Mouse (Mus musculus) spleen, postnatal 4 days (tissue): ENCODE data around the gene Stard13.

Source experiments
- DNase-seq, 2 experiments: peaks; one replicate each; pipeline ENCODE4 v3.0.0; 2022; ENCODE audit warnings: low spot score in 2 of 2

The Stard13 gene

GRCm38 (mm10) chr5:151233400-151234031 lies at the start of gene Stard13:
Stard13 (minus strand) TSS chr5:151233836.
- DNase-seq = no peak

DNA sequence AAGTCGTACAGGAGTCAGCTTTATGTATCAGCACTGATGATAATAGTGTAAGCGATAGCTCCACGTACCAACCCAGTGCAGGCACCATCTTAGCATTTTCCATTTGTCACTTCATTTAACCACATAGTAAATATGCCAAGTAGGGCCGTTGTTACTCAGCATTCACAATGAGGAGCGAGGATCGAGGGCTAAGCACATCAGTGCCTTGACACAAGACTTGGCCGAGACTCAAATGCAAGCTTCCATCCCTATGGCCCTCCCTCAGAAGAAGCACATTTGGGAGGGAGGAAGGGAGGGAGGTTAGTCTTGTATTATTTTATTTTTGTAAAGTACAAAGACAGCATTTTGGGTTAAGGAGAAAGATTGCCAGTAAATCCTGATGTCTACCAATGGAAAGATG lies 45.9 kb upstream of the Stard13 start:
- DNase-seq = no peak

DNA sequence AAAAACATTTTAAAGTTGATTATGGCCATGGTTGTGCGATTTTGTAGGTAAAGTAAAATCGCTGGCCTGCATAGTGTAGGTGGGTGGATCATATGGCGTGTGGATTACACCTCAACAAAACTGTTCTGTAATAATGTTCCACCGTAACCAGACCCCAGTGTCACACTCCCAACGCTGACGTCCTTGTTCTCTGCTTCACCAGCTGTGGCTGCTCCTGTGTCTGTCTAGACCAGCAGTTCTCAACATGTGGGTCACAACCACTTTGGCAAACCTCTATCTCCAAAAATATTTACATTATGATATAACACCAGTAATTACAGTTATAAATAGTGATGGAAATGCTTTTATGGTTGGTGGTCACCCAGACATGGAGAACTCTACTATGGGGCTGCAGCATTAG lies 44.3 kb upstream of the Stard13 start:
- DNase-seq = no peak

- DNase-seq = no peak
Observed at GRCm38 (mm10) chr5:151275986-151276385, 42.4 kb upstream of the Stard13 start.

DNA sequence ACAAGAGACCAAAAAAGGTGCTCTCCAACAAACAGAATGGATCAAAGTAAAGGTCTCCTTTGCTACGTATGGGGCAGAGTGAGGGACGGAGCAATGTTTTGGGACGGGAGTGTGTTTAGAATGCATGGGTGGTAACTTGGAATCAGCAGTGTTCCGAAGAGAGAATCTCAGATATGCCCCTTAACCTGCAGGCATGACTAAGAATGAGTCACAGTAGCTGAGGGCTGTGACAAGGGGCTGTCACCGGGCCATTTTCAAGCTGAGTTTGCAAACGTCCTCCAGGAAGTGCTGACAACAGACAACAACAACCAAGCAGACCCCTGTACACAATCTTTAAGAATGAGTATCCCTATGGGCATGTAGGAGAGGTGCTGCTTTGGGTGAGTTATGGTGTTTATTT lies 40.6 kb upstream of the Stard13 start:
- DNase-seq = no peak

DNA sequence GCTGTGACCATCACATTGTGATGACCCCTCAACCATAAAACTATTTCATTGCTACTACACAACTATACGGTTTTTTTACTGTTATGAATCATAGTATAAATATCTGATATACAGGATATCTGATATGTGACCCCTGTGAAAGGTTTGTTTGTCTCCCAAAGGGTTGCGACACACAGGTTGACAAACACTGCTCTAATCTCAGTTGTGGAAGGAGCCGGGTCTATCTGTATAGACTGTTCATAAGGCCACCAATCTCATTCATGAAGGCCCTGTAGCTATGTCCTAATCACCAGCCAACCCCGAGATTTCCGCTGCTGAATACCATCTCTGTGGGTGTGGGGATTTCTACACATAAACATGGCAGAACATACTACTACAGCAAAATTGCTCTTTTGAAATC lies 37.2 kb upstream of the Stard13 start:
- no peak for DNase-seq

GRCm38 (mm10) chr5:151266896-151267634 lies 33.4 kb upstream of the Stard13 start:
- no peak for DNase-seq

GRCm38 (mm10) chr5:151261558-151261957 lies 27.9 kb upstream of the Stard13 start:
- DNase-seq = no peak

DNA sequence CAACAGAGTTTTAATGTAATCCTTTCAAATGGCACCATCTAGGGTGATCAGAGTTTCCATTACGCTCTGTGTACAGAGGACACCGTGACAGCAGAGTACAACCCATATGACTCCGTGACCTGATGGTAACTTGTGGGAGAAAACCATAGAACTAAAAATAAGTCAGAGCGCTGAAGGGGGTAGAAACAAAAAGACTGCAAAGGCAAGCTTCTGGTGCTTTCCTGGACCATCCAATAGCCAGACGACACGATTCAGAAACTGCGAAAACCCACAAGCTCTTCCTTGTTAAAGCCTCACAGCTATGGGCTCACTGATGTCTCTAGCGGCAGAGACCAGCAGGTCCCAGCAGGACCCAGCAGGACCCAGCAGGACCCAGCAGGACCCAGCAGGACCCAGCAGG lies 18.6 kb upstream of the Stard13 start:
- no peak for DNase-seq

GRCm38 (mm10) chr5:151251656-151252055 lies 18.0 kb upstream of the Stard13 start:
- no peak for DNase-seq

- no peak for DNase-seq
Observed at GRCm38 (mm10) chr5:151248671-151249620, 15.3 kb upstream of the Stard13 start.

DNA sequence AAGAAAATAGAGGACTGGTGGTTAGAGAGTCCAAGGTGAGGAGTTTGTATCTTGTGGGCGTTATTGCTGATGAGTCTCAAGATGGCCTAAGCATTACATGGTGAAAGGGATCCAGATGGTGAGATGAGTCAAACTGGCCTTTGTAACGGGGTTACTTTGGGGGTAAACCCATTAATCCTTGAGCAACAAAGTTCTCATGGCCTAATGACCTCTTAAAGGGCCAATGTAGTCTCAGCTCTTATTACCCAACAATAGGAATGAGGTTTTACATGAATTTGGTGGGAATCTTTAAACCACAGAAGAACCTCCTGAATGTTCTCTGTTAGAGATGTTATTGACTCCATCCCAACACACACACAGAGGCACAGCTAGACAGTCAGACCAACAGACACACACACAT lies 14.4 kb upstream of the Stard13 start:
- DNase-seq = no peak

DNA sequence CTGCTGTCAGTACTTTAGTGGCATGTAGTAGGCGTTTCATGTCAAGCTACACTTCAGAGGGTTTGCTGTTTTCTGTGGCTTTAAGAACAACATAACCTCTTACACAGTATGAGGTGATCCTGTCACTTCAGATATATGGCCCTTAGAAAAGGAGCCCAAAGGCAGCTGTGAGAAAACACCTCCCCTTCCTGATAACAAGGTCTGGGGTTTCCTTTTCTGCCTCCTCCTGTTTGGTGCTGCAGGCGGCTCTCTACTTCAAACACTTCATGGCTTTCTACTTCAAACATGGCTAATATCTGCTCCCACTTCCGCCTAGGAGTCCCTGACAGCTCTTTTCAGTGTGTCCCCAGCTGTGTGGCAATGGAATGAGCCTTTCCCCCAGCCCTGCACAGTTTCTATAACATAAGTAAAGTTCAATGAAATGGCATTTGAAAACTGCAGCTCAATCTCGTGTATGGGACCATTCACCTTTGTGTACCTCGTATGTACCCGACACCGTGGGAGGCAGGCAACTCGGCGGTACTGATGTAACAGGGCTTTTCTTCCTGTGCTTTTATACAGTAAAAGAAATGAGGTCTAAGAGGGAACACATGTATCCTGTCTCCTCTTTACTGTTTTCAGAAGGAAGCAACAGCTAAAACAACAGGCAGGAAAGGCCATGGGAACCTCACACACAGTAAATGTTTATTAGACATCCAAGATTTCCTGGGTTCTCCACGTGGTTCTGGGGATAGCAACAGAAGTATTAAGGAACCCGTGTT lies 13.7 kb upstream of the Stard13 start:
- DNase-seq = no peak

DNA sequence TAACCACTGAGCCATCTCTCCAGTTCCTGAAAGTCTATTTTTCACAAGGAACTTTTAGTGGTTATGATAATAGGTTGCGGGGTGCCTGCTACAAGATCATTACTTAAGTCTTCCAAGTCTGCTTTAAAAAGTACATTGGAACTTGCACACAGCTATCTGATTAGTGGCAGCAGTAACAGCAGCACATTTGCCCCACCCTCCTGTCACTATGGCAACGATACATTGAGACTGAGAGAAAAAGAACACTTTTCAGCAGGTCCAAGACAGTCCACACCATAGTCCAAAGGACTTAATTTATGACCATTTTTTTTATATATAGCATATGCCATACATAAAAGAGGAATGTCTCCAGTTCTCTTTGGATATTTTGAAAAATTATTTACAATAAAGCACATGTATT lies 12.7 kb upstream of the Stard13 start:
- DNase-seq = no peak

- DNase-seq = no peak
Observed at GRCm38 (mm10) chr5:151245571-151245970, 11.9 kb upstream of the Stard13 start.

DNA sequence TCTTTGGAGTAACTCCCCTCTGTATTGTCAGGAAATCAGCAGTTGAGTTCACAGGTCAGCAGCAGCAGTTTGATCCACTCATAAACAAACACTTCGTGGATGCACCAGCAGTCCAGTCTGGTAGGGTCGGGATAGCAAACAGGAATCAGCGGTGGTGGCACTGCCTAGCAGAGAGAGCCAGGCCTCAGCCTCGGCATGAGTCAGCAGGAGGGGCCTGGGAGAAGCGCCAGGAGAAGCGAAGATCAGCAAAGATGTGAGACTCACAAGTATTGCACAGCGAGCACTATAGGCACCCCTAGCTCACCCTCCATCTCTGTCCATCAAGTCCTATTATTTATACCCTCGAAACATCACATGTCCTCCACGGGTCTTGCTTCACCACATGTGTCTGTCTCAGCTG lies 5.1 kb upstream of the Stard13 start:
- DNase-seq = no peak

- no peak for DNase-seq
Observed at GRCm38 (mm10) chr5:151236411-151236810, 2.8 kb upstream of the Stard13 start.

DNA sequence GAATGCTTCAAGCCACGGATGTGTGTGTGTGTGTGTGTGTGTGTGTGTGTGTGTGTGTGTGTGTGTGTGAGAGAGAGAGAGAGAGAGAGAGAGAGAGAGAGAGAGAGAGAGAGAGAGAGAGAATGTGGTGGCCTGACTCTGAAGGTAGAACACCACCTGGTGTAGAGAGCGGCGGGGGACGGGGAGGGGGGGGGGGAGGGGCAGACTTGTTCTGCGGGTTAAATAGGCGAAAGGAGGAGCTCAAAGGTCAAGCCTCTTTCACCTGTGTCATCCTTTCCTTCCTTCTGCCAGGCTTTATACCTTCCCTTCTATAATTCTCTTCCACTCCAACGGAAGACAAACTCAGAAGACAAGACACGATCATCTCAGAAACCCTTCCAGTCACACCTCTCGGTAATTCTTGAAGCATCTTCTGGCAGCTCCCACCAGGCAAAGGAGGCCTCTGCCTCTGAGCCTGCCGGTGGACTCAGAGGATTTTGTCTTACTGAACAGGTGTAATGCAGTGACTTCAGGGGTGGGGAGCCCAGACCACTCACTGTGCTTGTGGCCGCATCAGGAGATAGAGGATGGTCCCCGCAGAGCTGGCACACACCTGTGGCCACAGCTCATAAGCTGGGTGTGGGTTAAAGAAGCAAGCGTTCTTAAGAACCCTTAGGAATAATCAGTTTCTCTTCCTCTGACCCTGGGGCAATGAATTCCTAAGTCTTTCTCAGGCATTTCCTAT lies 898 bp downstream of the Stard13 start:
- no peak for DNase-seq

DNA sequence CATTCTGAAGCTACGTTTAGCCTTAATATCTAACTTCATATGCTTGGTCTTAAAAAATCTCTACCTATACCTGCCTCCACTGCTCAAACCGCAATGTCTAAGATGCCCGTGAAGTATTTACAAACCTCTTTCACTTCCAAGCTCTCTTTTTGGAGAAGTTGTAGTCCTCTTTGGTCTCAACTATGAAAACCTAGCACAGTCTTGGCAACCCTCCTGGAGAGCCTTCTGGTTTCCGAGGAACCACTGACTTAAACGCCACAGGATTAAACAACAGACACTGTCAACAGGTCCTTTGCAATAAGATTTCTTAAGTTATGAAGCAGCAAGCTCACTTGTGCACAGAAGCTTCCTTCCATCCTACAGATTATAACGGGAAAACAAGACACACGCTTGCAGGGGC lies 1.8 kb downstream of the Stard13 start:
- DNase-seq = no peak

GRCm38 (mm10) chr5:151231411-151231810 lies 2.2 kb downstream of the Stard13 start:
- DNase-seq = no peak

GRCm38 (mm10) chr5:151230427-151230826 lies 3.2 kb downstream of the Stard13 start:
- no peak for DNase-seq
